Mouse (Mus musculus): ENCODE data around the gene Esr1. TPM values are rescaled to one million over a fixed set of nuclear protein-coding genes. Genes with fewer than 3 reads are reported as not detected.
"Not testable (repeated sequence)": the region's sequence is repeated elsewhere in the genome, so short reads cannot be mapped to it uniquely, and the experiment has no call there.

The Esr1 gene
- polyA plus RNA-seq, 1 experiment, result 5.7 TPM

- H3K27ac ChIP-seq (ENCODE audit: control insufficient read depth, insufficient read depth, low read depth, low read length, poor library complexity), result no peak overlapping the region
- no peaks in the 10 kb centered on the region; the same call in 1 of the 2 replicates for H3K4me1 ChIP-seq (ENCODE audit: control insufficient read depth, insufficient read depth, low read length)
- no peak overlapping the region for H3K4me3 ChIP-seq (replicated peaks; ENCODE audit: control insufficient read depth, low read depth, low read length)
- TF ChIP-seq POLR2A (IDR thresholded peaks at IDR 0.05; ENCODE audit: borderline replicate concordance, control insufficient read depth, low read depth, low read length) (no peak), CTCF (IDR thresholded peaks at IDR 0.05; ENCODE audit: control insufficient read depth, insufficient read depth, low read length) (no peak)
- 66% methylated on average over 4 of the region's 4 CpGs for WGBS
These were observed 17.6 kb upstream of the Esr1 start for GRCm38 (mm10) chr10:4593828-4594227.

- 45% methylated on average over 4 of the region's 4 CpGs for WGBS
- no peak for TF ChIP-seq POLR2A (IDR thresholded peaks at IDR 0.05; ENCODE audit: borderline replicate concordance, control insufficient read depth, low read depth, low read length)
- TF ChIP-seq CTCF (IDR thresholded peaks at IDR 0.05; ENCODE audit: control insufficient read depth, insufficient read depth, low read length), result no peak
These were observed 14.2 kb upstream of the Esr1 start for GRCm38 (mm10) chr10:4597211-4597610.

GRCm38 (mm10) chr10:4598244-4598842 is 13.1 kb upstream of the Esr1 start:
- Histone ChIP-seq H3K4me3 (replicated peaks; ENCODE audit: control insufficient read depth, low read depth, low read length) (no peak overlapping the region), H3K27ac (ENCODE audit: control insufficient read depth, insufficient read depth, low read depth, low read length, poor library complexity) (no peak overlapping the region), H3K4me1 (ENCODE audit: control insufficient read depth, insufficient read depth, low read length) (no peaks in the 10 kb centered on the region; the same call in 1 of the 2 replicates)
- 56% methylated on average over 10 of the region's 10 CpGs for WGBS
- TF ChIP-seq CTCF (IDR thresholded peaks at IDR 0.05; ENCODE audit: control insufficient read depth, insufficient read depth, low read length) (peak; percentile 49), POLR2A (IDR thresholded peaks at IDR 0.05; ENCODE audit: borderline replicate concordance, control insufficient read depth, low read depth, low read length) (no peak)

More at GRCm38 (mm10) chr10:4597211-4597610, 14.2 kb upstream of the Esr1 start:
- H3K27ac ChIP-seq (ENCODE audit: control insufficient read depth, insufficient read depth, low read depth, low read length, poor library complexity), result no peak overlapping the region
- H3K4me1 ChIP-seq (ENCODE audit: control insufficient read depth, insufficient read depth, low read length), result no peaks in the 10 kb centered on the region; the same call in 1 of the 2 replicates
- no peak overlapping the region for H3K4me3 ChIP-seq (replicated peaks; ENCODE audit: control insufficient read depth, low read depth, low read length)

GRCm38 (mm10) chr10:4598916-4599315 is 12.5 kb upstream of the Esr1 start:
- no peak overlapping the region for H3K4me3 ChIP-seq (replicated peaks; ENCODE audit: control insufficient read depth, low read depth, low read length)
- 83% methylated on average over 12 of the region's 12 CpGs for WGBS
- H3K4me1 ChIP-seq (ENCODE audit: control insufficient read depth, insufficient read depth, low read length), result no peaks in the 10 kb centered on the region; the same call in 1 of the 2 replicates
- TF ChIP-seq CTCF (IDR thresholded peaks at IDR 0.05; ENCODE audit: control insufficient read depth, insufficient read depth, low read length), result no peak
- TF ChIP-seq POLR2A (IDR thresholded peaks at IDR 0.05; ENCODE audit: borderline replicate concordance, control insufficient read depth, low read depth, low read length), result no peak
- H3K27ac ChIP-seq (ENCODE audit: control insufficient read depth, insufficient read depth, low read depth, low read length, poor library complexity), result no peak overlapping the region

GRCm38 (mm10) chr10:4599591-4599990 is 11.8 kb upstream of the Esr1 start:
- H3K27ac ChIP-seq (ENCODE audit: control insufficient read depth, insufficient read depth, low read depth, low read length, poor library complexity), result no peak overlapping the region
- 85% methylated on average over 4 of the region's 4 CpGs for WGBS
- H3K4me1 ChIP-seq (ENCODE audit: control insufficient read depth, insufficient read depth, low read length), result no peaks in the 10 kb centered on the region; the same call in 1 of the 2 replicates
- TF ChIP-seq CTCF (IDR thresholded peaks at IDR 0.05; ENCODE audit: control insufficient read depth, insufficient read depth, low read length) (no peak), POLR2A (IDR thresholded peaks at IDR 0.05; ENCODE audit: borderline replicate concordance, control insufficient read depth, low read depth, low read length) (no peak)
- H3K4me3 ChIP-seq (replicated peaks; ENCODE audit: control insufficient read depth, low read depth, low read length), result no peak overlapping the region

- Histone ChIP-seq H3K4me3 (replicated peaks; ENCODE audit: control insufficient read depth, low read depth, low read length) (no peak overlapping the region), H3K27ac (ENCODE audit: control insufficient read depth, insufficient read depth, low read depth, low read length, poor library complexity) (peak overlapping the region; percentile 0; the same call in 1 of the 2 replicates), H3K4me1 (ENCODE audit: control insufficient read depth, insufficient read depth, low read length) (no peaks in the 10 kb centered on the region; the same call in 1 of the 2 replicates)
- WGBS, result 43% methylated on average over 2 of the region's 2 CpGs
- TF ChIP-seq CTCF (IDR thresholded peaks at IDR 0.05; ENCODE audit: control insufficient read depth, insufficient read depth, low read length), result no peak
- TF ChIP-seq POLR2A (IDR thresholded peaks at IDR 0.05; ENCODE audit: borderline replicate concordance, control insufficient read depth, low read depth, low read length), result no peak
These were observed 10.5 kb upstream of the Esr1 start for GRCm38 (mm10) chr10:4600796-4601474.

- not testable (repeated sequence) for H3K4me1 ChIP-seq (ENCODE audit: control insufficient read depth, insufficient read depth, low read length); H3K4me3 ChIP-seq (replicated peaks; ENCODE audit: control insufficient read depth, low read depth, low read length)
- peak overlapping the region; percentile 45; the same call in 1 of the 2 replicates for H3K27ac ChIP-seq (ENCODE audit: control insufficient read depth, insufficient read depth, low read depth, low read length, poor library complexity)
These were observed 9.8 kb upstream of the Esr1 start for GRCm38 (mm10) chr10:4601612-4602011.

GRCm38 (mm10) chr10:4602466-4602865 is 8.9 kb upstream of the Esr1 start:
- WGBS, result 83% methylated on average over 4 of the region's 4 CpGs
- Histone ChIP-seq H3K27ac (ENCODE audit: control insufficient read depth, insufficient read depth, low read depth, low read length, poor library complexity) (no peak overlapping the region), H3K4me1 (ENCODE audit: control insufficient read depth, insufficient read depth, low read length) (no peaks in the 10 kb centered on the region; the same call in 1 of the 2 replicates), H3K4me3 (replicated peaks; ENCODE audit: control insufficient read depth, low read depth, low read length) (no peak overlapping the region)
- TF ChIP-seq CTCF (IDR thresholded peaks at IDR 0.05; ENCODE audit: control insufficient read depth, insufficient read depth, low read length) (no peak), POLR2A (IDR thresholded peaks at IDR 0.05; ENCODE audit: borderline replicate concordance, control insufficient read depth, low read depth, low read length) (0 out of 2 replicates have a peak, but pooled peaks have one; percentile 11)

Measured in bone marrow, adult 2 months (tissue).